Mouse (Mus musculus): ENCODE measurements around the gene Il33. TPM values are rescaled to one million over a fixed set of nuclear protein-coding genes. Genes with fewer than 3 reads are reported as not detected.

Gene Il33
- total RNA-seq (2021), result 10 to 100 TPM; 35.5 to 39.1 TPM

- peak; percentile 43 to 45 for DNase-seq (ENCODE audit: low spot score in 2 of 2)
- intact Hi-C loops (cut with DNase I), result no loop called here
Observed at GRCm38 (mm10) chr19:29924638-29925258, at the start of gene Il33. Gene Il33, plus strand, starts transcription at chr19:29925114.

- intact Hi-C loops (cut with DNase I), result no loop called here
- DNase-seq (ENCODE audit: low spot score in 2 of 2), result no peak
Observed at GRCm38 (mm10) chr19:29877422-29878291, 47.3 kb upstream of the Il33 start.

GRCm38 (mm10) chr19:29878896-29879504, 45.9 kb upstream of the Il33 start:
- intact Hi-C loops (cut with DNase I), result no loop called here
- no peak for DNase-seq (ENCODE audit: low spot score in 2 of 2)

- intact Hi-C loops (cut with DNase I), result no loop called here
- DNase-seq (ENCODE audit: low spot score in 2 of 2), result no peak
Observed at GRCm38 (mm10) chr19:29880918-29881317, 44.0 kb upstream of the Il33 start.

- no peak for DNase-seq (ENCODE audit: low spot score in 2 of 2)
- intact Hi-C loops (cut with DNase I), result no loop called here
Observed at GRCm38 (mm10) chr19:29882696-29883095, 42.2 kb upstream of the Il33 start.

GRCm38 (mm10) chr19:29885548-29885947, 39.4 kb upstream of the Il33 start:
- intact Hi-C loops (cut with DNase I), result no loop called here
- no peak for DNase-seq (ENCODE audit: low spot score in 2 of 2)

GRCm38 (mm10) chr19:29887476-29887875, 37.4 kb upstream of the Il33 start:
- no peak for DNase-seq (ENCODE audit: low spot score in 2 of 2)
- intact Hi-C loops (cut with DNase I), result no loop called here

- no peak for DNase-seq (ENCODE audit: low spot score in 2 of 2)
- intact Hi-C loops (cut with DNase I), result no loop called here
Observed at GRCm38 (mm10) chr19:29888946-29889345, 36.0 kb upstream of the Il33 start.

GRCm38 (mm10) chr19:29891981-29892380, 32.9 kb upstream of the Il33 start:
- intact Hi-C loops (cut with DNase I), result no loop called here
- DNase-seq (ENCODE audit: low spot score in 2 of 2), result no peak

GRCm38 (mm10) chr19:29892786-29893185, 32.1 kb upstream of the Il33 start:
- DNase-seq (ENCODE audit: low spot score in 2 of 2), result no peak
- intact Hi-C loops (cut with DNase I), result no loop called here

GRCm38 (mm10) chr19:29893718-29894273, 31.1 kb upstream of the Il33 start:
- no peak for DNase-seq (ENCODE audit: low spot score in 2 of 2)
- intact Hi-C loops (cut with DNase I), result no loop called here

- intact Hi-C loops (cut with DNase I), result no loop called here
- DNase-seq (ENCODE audit: low spot score in 2 of 2), result no peak
Observed at GRCm38 (mm10) chr19:29894381-29894780, 30.5 kb upstream of the Il33 start.

- intact Hi-C loops (cut with DNase I), result no loop called here
- DNase-seq (ENCODE audit: low spot score in 2 of 2), result no peak
Observed at GRCm38 (mm10) chr19:29895047-29895446, 29.9 kb upstream of the Il33 start.

GRCm38 (mm10) chr19:29900318-29900717, 24.6 kb upstream of the Il33 start:
- intact Hi-C loops (cut with DNase I), result no loop called here
- DNase-seq (ENCODE audit: low spot score in 2 of 2), result no peak

GRCm38 (mm10) chr19:29902343-29903070, 22.4 kb upstream of the Il33 start:
- intact Hi-C loops (cut with DNase I), result no loop called here

GRCm38 (mm10) chr19:29905896-29906295, 19.0 kb upstream of the Il33 start:
- no peak for DNase-seq (ENCODE audit: low spot score in 2 of 2)
- intact Hi-C loops (cut with DNase I), result no loop called here

More at GRCm38 (mm10) chr19:29902343-29903070, 22.4 kb upstream of the Il33 start:
- DNase-seq (ENCODE audit: low spot score in 2 of 2), result no peak

- no peak for DNase-seq (ENCODE audit: low spot score in 2 of 2)
- intact Hi-C loops (cut with DNase I), result no loop called here
Observed at GRCm38 (mm10) chr19:29909166-29909565, 15.7 kb upstream of the Il33 start.

GRCm38 (mm10) chr19:29911919-29912318, 13.0 kb upstream of the Il33 start:
- DNase-seq (ENCODE audit: low spot score in 2 of 2), result no peak
- intact Hi-C loops (cut with DNase I), result no loop called here

- DNase-seq (ENCODE audit: low spot score in 2 of 2), result no peak
- intact Hi-C loops (cut with DNase I), result no loop called here
Observed at GRCm38 (mm10) chr19:29917421-29917820, 7.5 kb upstream of the Il33 start.
